Mouse (Mus musculus) urinary bladder, postnatal 14 days (tissue): Measurements from ENCODE around the gene H2al1c.
"Not testable (repeated sequence)": the region's sequence is repeated elsewhere in the genome, so short reads cannot be mapped to it uniquely, and the experiment has no call there.

ENCODE experiments used
- DNase-seq: peaks from one replicate; pipeline ENCODE4 v3.0.0; 2021; ENCODE audit warnings: low spot score

H2al1c gene

DNA sequence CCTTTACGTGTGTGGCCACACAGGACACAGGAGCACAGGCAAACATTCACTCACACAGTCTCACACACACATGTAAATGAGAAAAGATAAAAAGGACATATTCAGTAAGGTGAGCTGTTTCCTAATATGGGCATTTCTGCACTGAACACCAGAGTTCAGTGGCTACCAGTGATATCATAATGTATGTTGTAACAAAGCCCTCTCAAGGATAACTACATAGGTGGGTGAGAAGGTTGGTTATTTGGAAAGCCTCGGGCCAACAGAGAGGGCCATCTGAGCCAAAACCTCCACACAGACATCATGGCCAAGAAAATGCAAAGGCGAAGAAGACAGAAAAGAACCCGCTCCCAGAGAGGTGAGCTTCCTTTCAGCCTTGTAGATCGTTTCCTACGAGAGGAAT, at the start of gene H2al1c:
Gene H2al1c, plus strand, starts transcription at position 301 of the 400 bp plus-strand sequence.
- not testable (repeated sequence) for DNase-seq

DNA sequence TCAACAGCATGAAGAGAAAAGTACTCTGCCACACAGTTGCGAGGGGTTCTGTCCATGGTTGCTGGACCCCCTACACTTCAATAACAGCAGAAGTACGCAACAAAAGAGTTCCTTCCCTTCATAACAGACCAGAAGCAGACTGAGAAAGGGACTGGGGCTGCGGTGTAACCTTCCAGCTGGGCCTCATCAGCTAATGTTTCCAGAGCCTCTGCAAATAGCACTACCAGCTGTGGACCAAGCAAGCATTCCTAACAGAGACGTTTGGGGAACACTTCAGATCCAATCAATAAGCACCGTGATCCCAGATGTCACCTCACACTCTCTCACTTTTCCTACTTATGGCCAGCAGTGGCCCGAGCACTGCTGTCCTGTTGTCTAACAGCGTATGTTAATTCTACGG, 40.5 kb upstream of the H2al1c start:
- no peak for DNase-seq

DNA sequence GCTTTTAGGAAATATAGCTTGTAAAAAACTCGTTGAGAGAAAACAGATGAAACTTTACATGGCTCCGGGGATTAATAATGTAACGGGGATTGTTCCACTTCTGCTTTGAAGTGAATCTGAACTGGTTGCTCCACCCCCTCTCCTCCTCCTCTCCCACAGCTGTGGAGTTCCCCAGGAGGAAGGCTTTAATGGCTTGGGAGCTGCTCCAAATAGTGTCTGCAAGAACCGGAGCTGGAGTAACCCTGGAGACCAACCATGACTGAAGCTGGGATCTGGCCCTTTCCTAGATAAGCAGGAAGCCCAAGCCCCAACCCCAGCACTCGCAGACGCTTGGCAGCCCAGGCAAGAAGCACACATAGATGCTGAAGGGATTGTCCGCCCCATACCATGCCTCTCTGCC, 37.7 kb upstream of the H2al1c start:
- peak; percentile 46 for DNase-seq

DNA sequence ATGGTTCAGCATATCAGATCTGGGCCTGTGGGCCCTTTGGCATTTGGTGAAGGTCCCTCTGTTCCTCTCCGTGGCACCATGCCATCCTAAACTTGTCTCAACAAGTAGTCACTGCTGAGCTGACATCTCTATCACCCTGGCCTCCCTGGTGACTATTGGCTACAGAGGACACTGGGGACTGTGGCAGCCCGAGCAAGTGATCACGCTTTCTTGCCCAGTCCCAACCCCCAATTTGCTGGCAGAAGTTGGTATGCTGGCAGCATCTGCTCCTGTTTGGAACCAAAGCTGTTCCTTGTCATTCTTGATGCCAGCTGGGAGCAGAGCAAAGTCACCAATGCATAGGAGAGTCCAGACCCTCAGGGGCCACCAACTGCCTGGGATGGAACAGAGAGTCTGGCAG, 36.4 kb upstream of the H2al1c start:
- DNase-seq = peak; percentile 8

DNA sequence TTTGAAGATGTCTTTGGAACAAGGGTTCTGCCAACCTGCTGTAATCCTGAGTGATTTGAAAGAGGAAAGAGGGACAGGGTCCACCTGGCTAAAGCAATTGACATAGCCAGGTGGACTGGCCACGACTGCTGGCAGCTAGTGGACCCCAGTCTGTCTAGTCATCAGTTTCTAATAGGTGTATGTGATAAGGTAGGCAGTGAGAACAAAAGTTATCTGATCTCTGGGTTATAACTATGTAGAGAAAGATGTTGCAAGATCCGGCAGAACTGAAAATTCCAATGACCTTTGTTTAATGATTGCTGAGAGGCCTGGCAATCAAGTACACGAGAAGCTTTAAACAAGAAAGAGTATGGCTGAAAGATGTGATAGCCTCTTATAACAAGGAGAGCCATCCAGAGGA, 32.3 kb upstream of the H2al1c start:
- DNase-seq = no peak

DNA sequence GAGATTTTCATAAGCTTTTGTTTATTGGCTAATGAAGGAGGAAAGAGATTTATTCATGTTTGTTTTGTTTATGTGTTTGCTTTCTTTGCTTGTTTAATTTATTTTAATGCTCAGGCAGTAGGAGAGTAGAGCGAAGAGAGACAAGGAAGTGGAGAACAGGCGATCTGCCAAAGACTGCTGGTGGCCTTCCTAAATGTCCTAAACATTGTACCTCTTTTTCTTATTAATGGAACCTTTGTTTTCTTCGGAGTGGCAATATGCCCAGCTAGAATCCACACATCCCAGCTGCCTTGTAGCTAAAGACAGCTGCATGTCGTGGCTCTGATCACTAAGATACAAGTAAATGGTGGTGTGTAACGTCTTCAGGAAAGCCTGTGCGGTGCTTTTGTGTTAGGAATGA, 28.4 kb upstream of the H2al1c start:
- DNase-seq = no peak

DNA sequence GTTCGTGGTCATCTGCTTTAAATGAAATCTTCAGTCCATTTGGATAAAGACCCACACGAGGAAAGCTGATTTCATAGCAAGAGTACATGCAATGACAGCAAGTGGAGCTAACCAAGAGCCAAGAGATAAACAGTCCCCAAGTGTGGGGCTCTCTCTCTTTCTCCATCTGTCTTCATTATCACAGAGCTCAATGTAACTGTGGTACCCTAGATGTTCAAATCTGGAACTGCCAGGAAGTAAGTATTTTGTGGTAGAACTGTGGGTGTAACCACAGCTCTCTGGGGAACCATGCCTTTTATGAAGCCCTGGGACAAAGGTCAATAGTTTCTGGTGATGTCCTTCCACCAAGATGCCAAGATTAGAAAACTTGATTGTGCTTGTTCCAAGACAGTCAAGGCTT, 24.7 kb upstream of the H2al1c start:
- DNase-seq = no peak

DNA sequence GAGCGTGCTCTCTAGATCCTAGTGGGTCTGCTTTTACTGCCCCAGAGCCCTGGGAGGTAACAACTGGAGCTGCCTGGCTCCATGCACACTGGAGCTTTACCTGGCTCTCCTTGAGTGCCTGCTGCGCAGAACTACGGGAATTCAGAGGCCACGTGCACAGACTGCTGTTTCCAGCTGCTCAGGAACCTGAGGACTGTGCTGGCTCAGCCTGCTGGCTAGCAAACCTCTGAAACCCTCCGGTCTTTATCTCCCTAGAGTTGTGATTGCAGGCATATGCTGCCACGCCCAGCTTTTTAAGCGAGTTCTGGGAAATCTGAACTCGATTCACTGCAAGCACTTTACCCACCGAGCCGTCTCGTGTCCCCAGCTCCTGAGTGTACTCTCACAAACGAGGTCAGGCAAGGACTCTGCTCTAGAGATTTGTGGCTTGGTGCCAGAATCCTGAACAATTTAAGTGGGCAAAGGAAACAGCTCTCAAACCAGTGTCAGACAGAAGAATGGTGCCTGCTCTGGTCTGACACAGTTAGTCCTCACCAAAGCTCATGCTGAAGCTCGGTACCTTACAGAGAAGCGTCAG, 17.1 kb upstream of the H2al1c start:
- no peak for DNase-seq

DNA sequence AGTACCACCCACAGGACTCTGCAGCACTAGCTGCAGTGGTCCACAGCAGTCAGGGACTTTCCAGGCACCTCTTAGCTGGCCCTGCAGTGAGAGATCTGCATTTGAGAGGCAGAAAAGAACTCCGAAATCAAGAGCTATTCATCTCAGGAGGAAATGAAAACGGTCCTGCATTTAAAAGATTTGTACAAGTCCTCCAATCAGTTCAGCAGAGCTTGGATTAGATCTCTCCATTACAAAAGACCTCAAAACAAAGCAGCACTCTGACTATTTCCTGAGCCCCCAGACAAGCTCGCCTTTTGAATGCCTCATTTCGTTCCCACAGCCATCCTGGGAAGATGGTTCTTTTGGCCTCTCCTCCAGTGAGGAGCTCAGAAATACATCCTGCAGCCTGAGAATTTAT, 16.2 kb upstream of the H2al1c start:
- no peak for DNase-seq

DNA sequence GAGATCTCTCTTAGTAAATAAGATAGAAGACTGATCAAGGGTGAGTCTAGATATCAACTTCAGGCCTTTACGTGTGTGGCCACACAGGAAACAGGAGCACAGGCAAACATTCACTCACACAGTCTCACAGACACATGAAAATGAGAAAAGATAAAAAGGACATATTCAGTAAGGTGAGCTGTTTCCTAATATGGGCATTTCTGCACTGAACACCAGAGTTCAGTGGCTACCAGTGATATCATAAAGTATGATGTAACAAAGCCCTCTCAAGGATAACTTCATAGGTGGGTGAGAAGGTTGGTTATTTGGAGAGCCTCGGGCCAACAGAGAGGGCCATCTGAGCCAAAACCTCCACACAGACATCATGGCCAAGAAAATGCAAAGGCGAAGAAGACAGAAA, 6.5 kb upstream of the H2al1c start, which contains the start of gene H2al1a:
Gene H2al1a, plus strand, starts transcription at position 301 of the 400 bp plus-strand sequence.
- not testable (repeated sequence) for DNase-seq

DNA sequence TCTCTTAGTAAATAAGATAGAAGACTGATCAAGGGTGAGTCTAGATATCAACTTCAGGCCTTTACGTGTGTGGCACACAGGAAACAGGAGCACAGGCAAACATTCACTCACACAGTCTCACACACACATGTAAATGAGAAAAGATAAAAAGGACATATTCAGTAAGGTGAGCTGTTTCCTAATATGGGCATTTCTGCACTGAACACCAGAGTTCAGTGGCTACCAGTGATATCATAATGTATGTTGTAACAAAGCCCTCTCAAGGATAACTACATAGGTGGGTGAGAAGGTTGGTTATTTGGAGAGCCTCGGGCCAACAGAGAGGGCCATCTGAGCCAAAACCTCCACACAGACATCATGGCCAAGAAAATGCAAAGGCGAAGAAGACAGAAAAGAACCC, 3.3 kb upstream of the H2al1c start, which contains the start of gene H2al1b:
Gene H2al1b, plus strand, starts transcription at position 301 of the 400 bp plus-strand sequence.
- DNase-seq = not testable (repeated sequence)

DNA sequence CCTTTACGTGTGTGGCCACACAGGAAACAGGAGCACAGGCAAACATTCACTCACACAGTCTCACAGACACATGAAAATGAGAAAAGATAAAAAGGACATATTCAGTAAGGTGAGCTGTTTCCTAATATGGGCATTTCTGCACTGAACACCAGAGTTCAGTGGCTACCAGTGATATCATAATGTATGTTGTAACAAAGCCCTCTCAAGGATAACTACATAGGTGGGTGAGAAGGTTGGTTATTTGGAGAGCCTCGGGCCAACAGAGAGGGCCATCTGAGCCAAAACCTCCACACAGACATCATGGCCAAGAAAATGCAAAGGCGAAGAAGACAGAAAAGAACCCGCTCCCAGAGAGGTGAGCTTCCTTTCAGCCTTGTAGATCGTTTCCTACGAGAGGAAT, 3.1 kb downstream of the H2al1c start, which contains the start of gene H2al1d:
Gene H2al1d, plus strand, starts transcription at position 301 of the 400 bp plus-strand sequence.
- not testable (repeated sequence) for DNase-seq

DNA sequence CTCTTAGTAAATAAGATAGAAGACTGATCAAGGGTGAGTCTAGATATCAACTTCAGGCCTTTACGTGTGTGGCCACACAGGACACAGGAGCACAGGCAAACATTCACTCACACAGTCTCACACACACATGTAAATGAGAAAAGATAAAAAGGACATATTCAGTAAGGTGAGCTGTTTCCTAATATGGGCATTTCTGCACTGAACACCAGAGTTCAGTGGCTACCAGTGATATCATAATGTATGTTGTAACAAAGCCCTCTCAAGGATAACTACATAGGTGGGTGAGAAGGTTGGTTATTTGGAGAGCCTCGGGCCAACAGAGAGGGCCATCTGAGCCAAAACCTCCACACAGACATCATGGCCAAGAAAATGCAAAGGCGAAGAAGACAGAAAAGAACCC, 6.2 kb downstream of the H2al1c start, which contains the start of gene H2al1e:
Gene H2al1e, plus strand, starts transcription at position 301 of the 400 bp plus-strand sequence.
- DNase-seq = not testable (repeated sequence)

DNA sequence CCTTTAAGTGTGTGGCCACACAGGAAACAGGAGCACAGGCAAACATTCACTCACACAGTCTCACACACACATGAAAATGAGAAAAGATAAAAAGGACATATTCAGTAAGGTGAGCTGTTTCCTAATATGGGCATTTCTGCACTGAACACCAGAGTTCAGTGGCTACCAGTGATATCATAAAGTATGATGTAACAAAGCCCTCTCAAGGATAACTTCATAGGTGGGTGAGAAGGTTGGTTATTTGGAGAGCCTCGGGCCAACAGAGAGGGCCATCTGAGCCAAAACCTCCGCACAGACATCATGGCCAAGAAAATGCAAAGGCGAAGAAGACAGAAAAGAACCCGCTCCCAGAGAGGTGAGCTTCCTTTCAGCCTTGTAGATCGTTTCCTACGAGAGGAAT, 9.4 kb downstream of the H2al1c start, which contains the start of gene H2al1f:
Gene H2al1f, plus strand, starts transcription at position 301 of the 400 bp plus-strand sequence.
- not testable (repeated sequence) for DNase-seq

DNA sequence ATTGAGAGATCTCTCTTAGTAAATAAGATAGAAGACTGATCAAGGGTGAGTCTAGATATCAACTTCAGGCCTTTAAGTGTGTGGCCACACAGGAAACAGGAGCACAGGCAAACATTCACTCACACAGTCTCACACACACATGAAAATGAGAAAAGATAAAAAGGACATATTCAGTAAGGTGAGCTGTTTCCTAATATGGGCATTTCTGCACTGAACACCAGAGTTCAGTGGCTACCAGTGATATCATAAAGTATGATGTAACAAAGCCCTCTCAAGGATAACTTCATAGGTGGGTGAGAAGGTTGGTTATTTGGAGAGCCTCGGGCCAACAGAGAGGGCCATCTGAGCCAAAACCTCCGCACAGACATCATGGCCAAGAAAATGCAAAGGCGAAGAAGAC, 12.5 kb downstream of the H2al1c start, which contains the start of gene H2al1g:
Gene H2al1g, plus strand, starts transcription at position 301 of the 400 bp plus-strand sequence.
- not testable (repeated sequence) for DNase-seq

DNA sequence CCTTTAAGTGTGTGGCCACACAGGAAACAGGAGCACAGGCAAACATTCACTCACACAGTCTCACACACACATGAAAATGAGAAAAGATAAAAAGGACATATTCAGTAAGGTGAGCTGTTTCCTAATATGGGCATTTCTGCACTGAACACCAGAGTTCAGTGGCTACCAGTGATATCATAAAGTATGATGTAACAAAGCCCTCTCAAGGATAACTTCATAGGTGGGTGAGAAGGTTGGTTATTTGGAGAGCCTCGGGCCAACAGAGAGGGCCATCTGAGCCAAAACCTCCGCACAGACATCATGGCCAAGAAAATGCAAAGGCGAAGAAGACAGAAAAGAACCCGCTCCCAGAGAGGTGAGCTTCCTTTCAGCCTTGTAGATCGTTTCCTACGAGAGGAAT, 15.7 kb downstream of the H2al1c start, which contains the start of gene H2al1h:
Gene H2al1h, plus strand, starts transcription at position 301 of the 400 bp plus-strand sequence.
- not testable (repeated sequence) for DNase-seq

DNA sequence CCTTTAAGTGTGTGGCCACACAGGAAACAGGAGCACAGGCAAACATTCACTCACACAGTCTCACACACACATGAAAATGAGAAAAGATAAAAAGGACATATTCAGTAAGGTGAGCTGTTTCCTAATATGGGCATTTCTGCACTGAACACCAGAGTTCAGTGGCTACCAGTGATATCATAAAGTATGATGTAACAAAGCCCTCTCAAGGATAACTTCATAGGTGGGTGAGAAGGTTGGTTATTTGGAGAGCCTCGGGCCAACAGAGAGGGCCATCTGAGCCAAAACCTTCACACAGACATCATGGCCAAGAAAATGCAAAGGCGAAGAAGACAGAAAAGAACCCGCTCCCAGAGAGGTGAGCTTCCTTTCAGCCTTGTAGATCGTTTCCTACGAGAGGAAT, 18.9 kb downstream of the H2al1c start, which contains the start of gene H2al1i:
Gene H2al1i, plus strand, starts transcription at position 301 of the 400 bp plus-strand sequence.
- DNase-seq = not testable (repeated sequence)

DNA sequence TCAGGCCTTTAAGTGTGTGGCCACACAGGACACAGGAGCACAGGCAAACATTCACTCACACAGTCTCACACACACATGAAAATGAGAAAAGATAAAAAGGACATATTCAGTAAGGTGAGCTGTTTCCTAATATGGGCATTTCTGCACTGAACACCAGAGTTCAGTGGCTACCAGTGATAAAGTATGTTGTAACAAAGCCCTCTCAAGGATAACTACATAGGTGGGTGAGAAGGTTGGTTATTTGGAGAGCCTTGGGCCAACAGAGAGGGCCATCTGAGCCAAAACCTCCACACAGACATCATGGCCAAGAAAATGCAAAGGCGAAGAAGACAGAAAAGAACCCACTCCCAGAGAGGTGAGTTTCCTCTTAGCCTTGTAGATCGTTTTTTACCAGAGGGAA, 22.1 kb downstream of the H2al1c start, which contains the start of gene H2al1j:
Gene H2al1j, plus strand, starts transcription at position 301 of the 400 bp plus-strand sequence.
- DNase-seq = not testable (repeated sequence)

DNA sequence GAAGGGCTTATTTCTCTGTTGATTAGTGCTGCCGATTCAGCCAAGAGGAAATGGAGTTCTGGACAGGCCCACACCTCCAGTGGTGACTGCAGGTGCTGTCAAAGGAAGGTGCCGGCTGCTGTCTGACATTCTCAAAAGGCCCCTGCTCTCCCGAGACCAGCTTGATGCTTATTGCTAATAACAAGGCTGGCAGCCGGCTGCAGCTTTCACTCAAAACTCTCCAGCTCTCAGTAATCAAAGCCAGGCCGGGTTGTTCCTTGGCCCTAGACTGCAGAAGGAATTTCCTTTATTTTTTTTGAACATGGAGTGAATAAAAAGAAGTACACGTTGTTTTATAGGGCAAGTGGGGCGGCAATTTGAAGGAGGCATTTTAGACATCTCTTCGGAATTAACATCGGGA, 40.3 kb downstream of the H2al1c start:
- DNase-seq = no peak

DNA sequence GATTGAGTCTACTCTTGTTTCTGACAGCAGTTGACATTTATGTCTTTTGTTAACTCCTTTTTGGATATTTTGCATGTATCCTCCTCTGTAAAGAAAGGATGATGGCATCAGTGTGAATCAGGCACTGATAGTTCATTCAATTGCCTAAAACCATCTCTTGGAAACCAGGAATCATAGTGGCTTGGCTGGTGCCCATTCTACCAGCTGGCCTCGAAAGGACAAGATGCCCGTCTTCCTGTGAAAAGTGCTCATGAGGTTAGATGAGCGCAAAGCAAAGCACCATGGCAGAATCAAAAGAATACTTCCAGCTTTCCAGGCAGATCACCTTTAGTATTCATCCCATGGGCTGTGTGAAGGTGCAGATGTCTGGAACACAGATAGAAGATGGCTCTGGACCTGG, 41.3 kb downstream of the H2al1c start:
- no peak for DNase-seq
